Mouse (Mus musculus): ENCODE measurements around the gene Ghrh. TPM values are rescaled to one million over a fixed set of nuclear protein-coding genes. Genes with fewer than 3 reads are reported as not detected.
A peak's percentile ranks its signal among the peaks of the same experiment; 100 is the strongest.

Ghrh gene
- polyA plus RNA-seq, 2 experiments, result 0.56 to 0.65 TPM

- Histone ChIP-seq H3K9ac (ENCODE audit: low read depth, low read length, severe bottlenecking) (no peak overlapping the region), H3K27me3 (ENCODE audit: control insufficient read depth, insufficient read depth, low read length) (no peaks in the 10 kb centered on the region), H3K9me3 (ENCODE audit: control insufficient read depth, low read length) (no peaks in the 10 kb centered on the region), H3K4me2 (replicated peaks; ENCODE audit: low read depth, low read length, severe bottlenecking) (no peak overlapping the region), H3K4me3 (replicated peaks; ENCODE audit: low read length) (no peak overlapping the region), H3K27ac (replicated peaks; ENCODE audit: low read depth, low read length) (no peak overlapping the region), H3K4me1 (ENCODE audit: control insufficient read depth, insufficient read depth, low read length) (no peaks in the 10 kb centered on the region), H3K36me3 (ENCODE audit: control insufficient read depth, insufficient read depth, low read length) (peaks cover 90% of the 10 kb centered on the region)
- 92% methylated on average over 5 of the region's 5 CpGs for WGBS
- ATAC-seq (ENCODE audit: low FRiP score, low read depth) (no peak), DNase-seq (ENCODE audit: low spot score) (no peak)
- no peak for TF ChIP-seq POLR2A (IDR thresholded peaks at IDR 0.05; ENCODE audit: borderline replicate concordance, extremely low read depth, insufficient read depth, insufficient read length)
Measured at GRCm38 (mm10) chr2:157288996-157289395, 58.3 kb downstream of the Ghrh start.

- Histone ChIP-seq H3K36me3 (ENCODE audit: control insufficient read depth, insufficient read depth, low read length) (peaks cover 90% of the 10 kb centered on the region), H3K27ac (replicated peaks; ENCODE audit: low read depth, low read length) (no peak overlapping the region)
- WGBS, result 21% methylated on average over 3 of the region's 3 CpGs
Measured at GRCm38 (mm10) chr2:157287542-157287941, 59.8 kb downstream of the Ghrh start.

GRCm38 (mm10) chr2:157283321-157283720, 64.0 kb downstream of the Ghrh start:
- Histone ChIP-seq H3K9ac (ENCODE audit: low read depth, low read length, severe bottlenecking) (no peak overlapping the region), H3K9me3 (ENCODE audit: control insufficient read depth, low read length) (no peaks in the 10 kb centered on the region), H3K36me3 (ENCODE audit: control insufficient read depth, insufficient read depth, low read length) (peaks cover 55% of the 10 kb centered on the region), H3K27ac (replicated peaks; ENCODE audit: low read depth, low read length) (no peak overlapping the region), H3K4me2 (replicated peaks; ENCODE audit: low read depth, low read length, severe bottlenecking) (no peak overlapping the region), H3K27me3 (ENCODE audit: control insufficient read depth, insufficient read depth, low read length) (no peaks in the 10 kb centered on the region), H3K4me3 (replicated peaks; ENCODE audit: low read length) (no peak overlapping the region), H3K4me1 (ENCODE audit: control insufficient read depth, insufficient read depth, low read length) (peaks cover 12% of the 10 kb centered on the region)
- DNase-seq (ENCODE audit: low spot score) (no peak), ATAC-seq (ENCODE audit: low FRiP score, low read depth) (no peak)
- TF ChIP-seq POLR2A (IDR thresholded peaks at IDR 0.05; ENCODE audit: borderline replicate concordance, extremely low read depth, insufficient read depth, insufficient read length), result no peak
- 88% methylated on average over 6 of the region's 6 CpGs for WGBS

More at GRCm38 (mm10) chr2:157287542-157287941, 59.8 kb downstream of the Ghrh start:
- no peaks in the 10 kb centered on the region for H3K27me3 ChIP-seq (ENCODE audit: control insufficient read depth, insufficient read depth, low read length)
- H3K4me1 ChIP-seq (ENCODE audit: control insufficient read depth, insufficient read depth, low read length), result no peaks in the 10 kb centered on the region
- H3K4me2 ChIP-seq (replicated peaks; ENCODE audit: low read depth, low read length, severe bottlenecking), result no peak overlapping the region
- no peak overlapping the region for H3K9ac ChIP-seq (ENCODE audit: low read depth, low read length, severe bottlenecking)
- no peak for TF ChIP-seq POLR2A (IDR thresholded peaks at IDR 0.05; ENCODE audit: borderline replicate concordance, extremely low read depth, insufficient read depth, insufficient read length)
- ATAC-seq (ENCODE audit: low FRiP score, low read depth) (peak; percentile 53; the same call in 1 of the 2 replicates), DNase-seq (ENCODE audit: low spot score) (peak; percentile 48)
- no peaks in the 10 kb centered on the region for H3K9me3 ChIP-seq (ENCODE audit: control insufficient read depth, low read length)
- H3K4me3 ChIP-seq (replicated peaks; ENCODE audit: low read length), result no peak overlapping the region

Other genes starting within 250 kb of the Ghrh start
- 33.6 and 34.4 TPM in 2 replicates for gene Samhd1, start 212.2 kb downstream of the Ghrh start, polyA plus RNA-seq (2012; rRNA removed)
- gene Samhd1, start 212.2 kb downstream of the Ghrh start, polyA plus RNA-seq (2014; fragmentation: Nextera tagmentation; extraction: Ambion mirVana), result 24.3 and 28.5 TPM in 2 replicates
- gene Rbl1, start 143.0 kb downstream of the Ghrh start, polyA plus RNA-seq (2012; rRNA removed), result 19.7 and 19.9 TPM in 2 replicates
- gene Rbl1, start 143.0 kb downstream of the Ghrh start, polyA plus RNA-seq (2014; fragmentation: Nextera tagmentation; extraction: Ambion mirVana), result 20.2 and 20.4 TPM in 2 replicates
- gene Rpn2, start 68.5 kb downstream of the Ghrh start, polyA plus RNA-seq (2012; rRNA removed), result 329 and 384 TPM in 2 replicates
- 307 and 315 TPM in 2 replicates for gene Rpn2, start 68.5 kb downstream of the Ghrh start, polyA plus RNA-seq (2014; fragmentation: Nextera tagmentation; extraction: Ambion mirVana)
- gene Mroh8, start 68.0 kb downstream of the Ghrh start, polyA plus RNA-seq (2012; rRNA removed), result 0.18 and 0.24 TPM in 2 replicates
- gene Mroh8, start 68.0 kb downstream of the Ghrh start, polyA plus RNA-seq (2014; fragmentation: Nextera tagmentation; extraction: Ambion mirVana), result 0.35 and 0.36 TPM in 2 replicates
- 80.4 and 82.3 TPM in 2 replicates for gene Manbal, start 20.1 kb upstream of the Ghrh start, polyA plus RNA-seq (2012; rRNA removed)
- 47.1 and 52.8 TPM in 2 replicates for gene Manbal, start 20.1 kb upstream of the Ghrh start, polyA plus RNA-seq (2014; fragmentation: Nextera tagmentation; extraction: Ambion mirVana)
- 43.6 and 56.3 TPM in 2 replicates for gene Src, start 70.9 kb upstream of the Ghrh start, polyA plus RNA-seq (2012; rRNA removed)
- gene Src, start 70.9 kb upstream of the Ghrh start, polyA plus RNA-seq (2014; fragmentation: Nextera tagmentation; extraction: Ambion mirVana), result 15.9 and 17.2 TPM in 2 replicates
- gene Nnat, start 212.6 kb upstream of the Ghrh start, polyA plus RNA-seq (2012; rRNA removed), result 452 and 589 TPM in 2 replicates
- 299 and 356 TPM in 2 replicates for gene Nnat, start 212.6 kb upstream of the Ghrh start, polyA plus RNA-seq (2014; fragmentation: Nextera tagmentation; extraction: Ambion mirVana)
- gene Blcap, start 223.8 kb upstream of the Ghrh start, polyA plus RNA-seq (2012; rRNA removed), result 65.4 and 83.0 TPM in 2 replicates
- 60.3 and 74.2 TPM in 2 replicates for gene Blcap, start 223.8 kb upstream of the Ghrh start, polyA plus RNA-seq (2014; fragmentation: Nextera tagmentation; extraction: Ambion mirVana)

All from limb, embryonic 14.5 days (tissue).